Mouse (Mus musculus) ZHBTc4 (cell line): ENCODE measurements around the gene Ltc4s.

Source experiments
- DNase-seq: peaks from one replicate; pipeline ENCODE4 v3.0.0-alpha.2; 2011; ENCODE audit warnings: low read depth, low spot score

The Ltc4s gene

GRCm38 (mm10) chr11:50201590-50201989, 36.8 kb downstream of the Ltc4s start:
- DNase-seq, result no peak

GRCm38 (mm10) chr11:50200613-50201012, 37.8 kb downstream of the Ltc4s start:
- DNase-seq, result no peak

- no peak for DNase-seq
Measured at GRCm38 (mm10) chr11:50198916-50199315, 39.5 kb downstream of the Ltc4s start.

GRCm38 (mm10) chr11:50198219-50198846, 40.1 kb downstream of the Ltc4s start:
- DNase-seq, result no peak

- DNase-seq, result no peak
Measured at GRCm38 (mm10) chr11:50197500-50197899, 40.9 kb downstream of the Ltc4s start.

- no peak for DNase-seq
Measured at GRCm38 (mm10) chr11:50194793-50195192, 43.6 kb downstream of the Ltc4s start.

GRCm38 (mm10) chr11:50194070-50194469, 44.3 kb downstream of the Ltc4s start:
- DNase-seq, result no peak

- no peak for DNase-seq
Measured at GRCm38 (mm10) chr11:50192278-50192677, 46.1 kb downstream of the Ltc4s start.

GRCm38 (mm10) chr11:50190362-50190761, 48.1 kb downstream of the Ltc4s start:
- DNase-seq, result no peak

- DNase-seq, result no peak
Measured at GRCm38 (mm10) chr11:50188682-50189081, 49.7 kb downstream of the Ltc4s start.
